Mouse (Mus musculus): ENCODE results near the gene Samd14.

Gene Samd14

DNA sequence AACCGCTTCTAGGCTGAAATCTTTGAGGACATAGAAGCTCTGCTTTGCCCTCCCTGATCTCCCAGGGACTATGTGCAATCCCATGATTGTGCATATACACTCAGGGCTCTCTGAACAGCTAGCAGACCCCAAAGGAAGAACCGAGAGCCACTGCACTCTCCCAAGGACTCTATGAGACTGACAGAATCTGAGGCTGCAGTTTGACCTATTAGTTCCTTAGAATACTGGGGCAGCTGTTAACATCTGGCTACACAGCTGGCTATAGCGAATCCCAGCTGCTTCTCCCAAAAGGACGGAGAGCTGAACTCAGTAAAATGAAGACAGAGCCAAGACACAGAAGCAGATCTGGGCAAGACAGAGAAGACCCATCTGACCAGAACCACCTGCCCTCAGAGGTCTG, 64.2 kb downstream of the Samd14 start:
- no peak for ATAC-seq (ENCODE audit: low TSS enrichment)

DNA sequence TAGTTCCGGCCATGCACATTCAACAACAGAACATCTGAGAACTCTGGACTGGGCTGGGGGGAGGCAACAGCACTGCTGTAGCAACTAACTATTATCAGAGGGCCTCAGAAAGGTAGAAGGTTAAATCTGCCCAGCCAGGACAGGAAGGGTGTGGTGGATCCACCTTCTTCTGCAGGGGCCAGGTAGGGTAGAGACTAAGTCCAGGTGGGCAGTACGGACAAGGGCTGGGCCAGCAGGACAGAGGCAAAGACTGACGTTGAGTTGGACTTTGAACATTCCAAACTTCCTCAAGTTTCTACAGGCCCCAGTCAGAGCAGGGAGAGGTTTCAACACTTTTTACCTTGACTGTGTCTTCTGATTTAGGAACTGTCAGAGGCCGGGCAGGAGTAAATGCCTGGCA, 65.0 kb downstream of the Samd14 start:
- ATAC-seq (ENCODE audit: low TSS enrichment), result no peak

DNA sequence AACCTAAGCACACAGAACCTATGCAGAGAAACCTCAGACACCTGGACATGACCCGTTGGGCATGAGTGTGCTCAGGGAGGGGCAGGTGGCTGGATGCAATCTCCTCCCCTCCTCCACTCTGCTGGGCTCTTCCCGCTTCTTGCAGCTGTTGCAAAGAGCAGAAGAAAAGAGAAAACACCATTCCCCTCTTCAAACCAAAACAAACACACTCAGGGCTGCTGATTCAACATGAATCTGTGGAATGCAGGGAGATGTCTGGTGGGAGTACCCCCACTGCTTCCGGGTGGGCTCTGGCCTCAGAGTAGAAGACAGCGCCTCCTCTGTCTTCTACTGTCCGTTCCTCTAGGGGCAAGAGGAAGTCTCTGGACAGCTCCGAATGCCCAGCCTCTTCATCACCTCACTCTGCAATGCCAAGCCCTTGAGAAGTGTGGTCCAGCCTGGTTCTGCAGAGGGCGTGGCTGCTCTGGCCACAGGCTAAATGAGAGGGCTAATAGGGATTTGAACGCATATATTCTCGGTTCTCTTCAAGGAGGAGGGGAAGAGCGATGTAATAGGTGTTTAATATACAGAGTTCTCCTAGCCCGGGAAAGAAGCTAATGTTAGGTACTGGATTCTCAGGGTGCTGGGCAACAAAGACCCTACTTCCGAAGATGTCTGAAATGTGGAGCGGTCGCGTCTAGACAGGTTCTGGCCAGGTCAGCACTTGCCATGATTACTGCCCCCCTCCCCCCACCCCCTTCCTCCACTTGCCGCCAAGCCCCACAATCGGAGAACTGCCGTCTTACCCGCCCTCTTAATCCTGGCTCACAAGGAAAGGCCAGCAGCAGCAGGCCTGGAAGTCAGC, 65.7 kb downstream of the Samd14 start:
- ATAC-seq (ENCODE audit: low TSS enrichment), result no peak

Measured in frontal cortex, adult (tissue).